Mouse (Mus musculus) embryo, embryonic 11 days (tissue): ENCODE data around the gene Sept3.

Experiments
- DNase-seq: peaks from one replicate; pipeline ENCODE4 v3.0.0-alpha.2; 2015

The Sept3 gene

DNA sequence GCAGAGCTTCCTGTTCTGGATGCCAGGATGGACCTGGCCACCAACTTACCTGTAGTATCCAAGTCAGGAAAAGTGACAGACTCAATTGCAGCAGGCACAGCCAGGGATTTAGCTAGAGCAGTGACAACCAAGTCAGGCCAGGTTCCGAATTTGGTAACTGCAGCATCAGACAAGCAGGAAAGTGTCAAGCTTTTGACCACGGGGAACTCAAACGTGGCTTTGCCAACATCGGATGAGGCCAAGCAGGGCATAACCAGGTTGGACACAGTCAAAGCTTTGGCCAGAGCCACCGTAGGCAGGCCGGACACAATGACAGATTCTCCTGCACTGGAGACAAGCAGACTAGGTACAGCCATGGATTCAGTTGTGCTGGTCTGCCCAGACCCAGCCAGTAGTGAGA is 2.4 kb upstream of the Sept3 start:
- DNase-seq: no peak

DNA sequence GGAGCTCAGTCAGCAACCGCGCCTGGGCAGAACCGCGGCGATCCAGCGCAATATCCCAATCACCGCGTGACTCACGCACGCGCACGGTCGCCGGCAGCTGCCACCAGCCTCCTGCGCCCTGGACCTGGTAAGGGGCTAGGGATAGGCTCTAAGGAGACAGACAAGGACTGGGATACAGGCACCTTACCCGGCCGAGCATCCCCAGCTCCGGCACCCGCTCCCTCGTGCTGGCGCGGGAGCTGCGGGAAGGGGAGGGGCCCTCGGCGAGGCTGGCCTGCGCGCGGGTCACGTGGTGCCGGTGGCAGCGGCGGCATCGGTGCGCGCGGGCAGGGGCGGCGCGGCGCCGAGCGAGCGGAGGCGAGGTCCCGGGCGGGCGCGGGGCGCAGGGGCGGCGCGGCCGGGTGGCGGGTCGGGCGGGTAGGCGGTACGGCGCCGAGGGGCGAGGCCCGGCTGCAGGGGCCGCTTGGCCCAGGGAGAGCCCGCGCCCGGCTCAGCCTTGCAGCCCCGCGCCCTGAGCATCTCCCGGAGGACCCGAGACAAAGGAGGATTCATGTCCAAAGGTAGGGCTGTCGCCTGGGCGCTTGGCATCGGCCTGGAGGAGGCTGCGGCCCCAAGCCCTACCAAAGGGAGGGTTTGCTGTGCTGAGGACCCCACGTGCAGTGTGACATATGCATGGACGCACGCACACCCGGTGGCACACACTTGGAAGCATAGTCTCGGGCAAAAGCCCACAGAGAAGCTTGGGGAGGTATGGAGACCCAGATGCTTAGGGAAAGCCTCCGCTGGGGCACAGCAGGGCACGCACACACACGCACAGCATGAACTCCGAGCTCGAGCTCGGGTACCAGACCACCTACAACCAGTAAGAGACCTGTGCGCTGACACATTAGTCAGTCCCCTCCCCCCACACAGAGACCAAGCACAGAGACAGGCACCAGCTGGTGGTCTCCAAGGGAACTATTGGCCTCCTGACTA is 521 bp downstream of the Sept3 start:
- DNase-seq: peak; percentile 88

DNA sequence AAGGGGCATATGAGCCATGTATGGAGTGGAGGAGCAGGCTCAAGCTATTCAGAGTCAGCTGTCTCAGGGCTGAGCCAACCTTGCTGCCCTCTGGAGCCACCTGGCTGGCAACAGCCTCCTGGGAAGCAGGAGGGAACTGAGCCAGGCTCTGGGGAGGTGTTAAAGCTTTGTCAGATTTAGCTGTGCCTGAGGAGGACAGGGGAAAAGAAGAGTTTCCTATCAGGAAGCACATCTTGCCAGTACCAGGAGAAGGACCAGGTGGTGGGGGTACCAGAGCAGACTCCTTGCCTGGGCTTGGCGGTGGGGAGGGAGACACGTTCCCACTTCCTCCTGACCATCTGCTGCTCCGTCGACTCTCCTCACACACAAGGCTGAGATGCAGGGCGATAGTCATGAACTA is 2.9 kb downstream of the Sept3 start:
- no peak for DNase-seq

DNA sequence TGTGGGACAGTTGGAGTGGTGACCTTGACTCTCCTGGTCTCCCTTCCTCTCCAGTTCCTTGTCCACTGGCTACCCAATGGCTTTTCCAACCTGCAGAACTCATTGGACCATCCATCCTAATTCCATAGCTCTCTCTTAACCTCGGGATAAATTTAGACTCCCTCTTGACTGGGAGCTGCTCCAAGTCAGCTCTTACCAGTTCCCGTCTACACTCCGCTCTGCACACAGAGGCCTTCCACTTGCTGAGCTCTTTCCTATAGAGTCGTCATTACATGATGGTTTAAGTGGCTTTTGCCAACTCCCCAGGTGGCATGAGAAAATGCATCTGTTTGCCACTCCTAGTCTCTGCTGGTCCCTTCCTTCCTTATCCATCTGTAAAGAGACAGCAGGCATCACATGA is 5.9 kb downstream of the Sept3 start:
- DNase-seq: no peak

DNA sequence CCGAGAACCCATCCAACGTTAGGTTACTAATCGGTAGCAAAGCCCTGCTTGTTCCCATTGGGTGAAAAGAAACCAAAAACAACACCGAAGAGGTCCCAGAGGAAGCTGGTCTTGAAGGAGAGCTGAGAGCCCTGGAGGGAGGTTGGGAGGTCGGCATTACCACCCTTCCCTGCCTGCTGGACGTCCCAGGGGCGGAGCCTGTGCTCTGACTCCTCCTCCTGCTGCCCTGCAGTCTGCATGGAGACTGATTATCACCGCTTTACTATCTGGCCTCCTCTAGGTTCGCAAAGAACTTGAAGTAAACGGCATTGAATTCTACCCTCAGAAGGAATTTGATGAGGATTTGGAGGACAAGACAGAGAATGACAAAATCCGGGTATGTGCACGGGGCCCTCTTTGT is 11.5 kb downstream of the Sept3 start:
- DNase-seq: no peak

DNA sequence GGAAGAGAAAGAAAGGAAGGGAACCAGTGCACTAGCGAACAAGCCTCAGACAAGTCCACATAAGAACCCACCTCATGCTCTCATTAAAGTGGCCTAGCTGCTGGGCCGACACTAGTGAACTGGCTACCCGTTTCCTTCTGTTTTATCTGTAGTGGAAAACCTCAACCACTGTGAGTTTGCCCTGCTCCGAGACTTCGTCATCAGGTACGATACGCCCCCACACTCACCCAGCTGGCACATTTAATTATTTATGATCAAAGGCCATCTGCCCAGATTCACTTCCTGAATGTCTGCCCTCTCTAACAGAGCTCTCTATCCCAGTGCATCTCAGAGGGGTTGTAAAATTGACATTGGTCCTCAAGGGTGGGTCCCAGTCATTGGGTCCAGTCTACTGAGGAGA is 15.6 kb downstream of the Sept3 start:
- DNase-seq: no peak

DNA sequence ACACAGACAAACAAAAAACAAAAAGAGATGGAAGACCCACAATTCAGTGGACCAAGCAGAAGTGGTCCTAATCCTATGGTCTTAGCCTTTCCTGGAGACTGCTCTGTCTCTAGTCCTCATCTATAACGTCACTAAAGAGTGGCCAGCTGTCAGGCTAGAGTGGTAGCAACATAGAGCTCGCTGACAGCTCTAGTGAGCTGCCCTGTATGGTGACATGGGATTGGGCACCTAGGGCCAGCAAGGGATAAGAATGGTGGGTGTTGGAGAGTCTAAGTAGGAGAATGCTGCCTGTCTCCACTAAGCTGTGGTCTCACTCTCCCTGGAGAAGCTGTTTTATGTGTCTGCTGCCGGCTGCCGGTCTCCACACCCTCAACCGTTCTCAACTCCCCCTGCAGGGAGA is 18.2 kb downstream of the Sept3 start:
- no peak for DNase-seq

DNA sequence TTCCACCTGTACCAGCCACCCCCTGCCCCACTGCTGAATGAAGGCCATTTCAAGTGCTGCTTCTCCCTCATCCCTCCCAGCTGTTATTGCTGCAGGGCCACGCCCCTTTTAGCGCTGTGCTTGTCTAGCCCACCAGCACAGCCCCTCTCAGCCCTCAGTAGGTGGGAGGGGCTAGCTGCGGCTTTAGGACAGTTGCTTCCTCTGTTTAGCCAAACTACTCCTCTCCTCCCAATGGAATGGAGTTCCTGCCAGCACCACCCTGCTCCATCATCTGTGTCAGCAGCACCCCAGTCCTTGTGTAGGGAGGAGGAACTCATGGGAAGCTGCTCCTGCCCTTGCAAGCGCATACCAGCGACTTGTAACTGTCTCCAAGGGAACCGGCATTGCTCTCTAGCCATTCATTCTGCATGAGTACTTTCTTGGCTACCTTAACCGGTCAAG is 18.6 kb downstream of the Sept3 start:
- DNase-seq: peak; percentile 85

DNA sequence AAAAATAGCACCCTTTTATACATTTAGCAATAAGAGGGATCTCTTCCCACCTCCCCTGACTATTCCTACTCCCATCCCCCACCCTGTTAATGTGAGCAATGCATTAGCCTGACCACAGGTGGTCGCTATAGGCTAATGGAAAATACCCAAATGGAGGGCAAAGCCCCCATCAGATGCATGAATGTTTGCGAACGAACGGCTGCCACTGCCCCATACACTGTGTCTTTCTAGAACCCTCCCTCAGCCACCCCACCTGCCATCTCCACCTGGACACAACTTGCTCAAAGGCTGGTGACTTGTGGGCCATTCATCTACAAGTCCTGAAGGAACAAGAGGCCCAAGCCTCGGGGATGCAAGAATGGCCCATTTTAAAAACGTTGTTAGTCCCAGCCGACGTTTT is 19.4 kb downstream of the Sept3 start:
- peak; percentile 71 for DNase-seq

DNA sequence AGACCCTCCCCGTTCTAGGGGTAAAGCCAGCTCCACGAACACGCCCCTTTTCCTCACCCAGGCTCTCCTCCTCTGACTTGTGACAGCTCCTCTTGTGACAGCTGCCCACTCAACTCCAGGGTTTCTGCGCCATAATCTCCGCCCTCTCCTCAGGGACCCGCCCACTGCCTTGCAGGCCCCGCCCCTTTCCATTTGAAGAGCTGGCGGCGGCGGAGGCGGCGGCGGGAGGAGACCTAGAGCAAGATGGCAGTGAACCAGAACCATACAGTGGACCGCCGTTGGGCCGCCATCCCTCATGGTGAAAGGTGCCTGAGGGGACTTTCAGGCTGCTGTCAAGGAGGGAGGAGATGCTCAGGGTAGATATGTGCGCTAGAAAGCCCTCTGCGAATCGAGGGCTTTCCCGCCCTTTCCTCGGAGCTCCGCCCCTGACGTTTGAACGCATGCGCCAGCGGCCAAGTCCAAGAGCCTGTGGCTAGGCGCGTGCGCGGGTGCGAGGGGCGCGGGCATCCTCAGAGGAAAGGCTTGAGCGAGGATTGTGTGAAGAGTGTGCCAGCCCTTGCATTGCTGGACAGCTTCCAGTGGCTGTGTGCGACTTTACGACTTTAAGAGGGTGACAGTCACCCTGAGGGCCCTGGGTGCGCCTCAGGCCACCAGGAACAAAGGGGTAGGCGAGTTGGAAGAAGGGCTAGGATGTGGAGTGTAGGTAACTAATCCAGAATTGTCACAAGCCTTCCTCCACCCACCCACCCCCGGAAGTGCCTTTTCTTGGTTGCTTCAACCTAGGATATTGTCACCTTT is 24.3 kb downstream of the Sept3 start, which contains the start of gene Wbp2nl:
TSS of gene Wbp2nl (plus strand) at position 191 of the 798 bp plus-strand sequence.
- no peak for DNase-seq

DNA sequence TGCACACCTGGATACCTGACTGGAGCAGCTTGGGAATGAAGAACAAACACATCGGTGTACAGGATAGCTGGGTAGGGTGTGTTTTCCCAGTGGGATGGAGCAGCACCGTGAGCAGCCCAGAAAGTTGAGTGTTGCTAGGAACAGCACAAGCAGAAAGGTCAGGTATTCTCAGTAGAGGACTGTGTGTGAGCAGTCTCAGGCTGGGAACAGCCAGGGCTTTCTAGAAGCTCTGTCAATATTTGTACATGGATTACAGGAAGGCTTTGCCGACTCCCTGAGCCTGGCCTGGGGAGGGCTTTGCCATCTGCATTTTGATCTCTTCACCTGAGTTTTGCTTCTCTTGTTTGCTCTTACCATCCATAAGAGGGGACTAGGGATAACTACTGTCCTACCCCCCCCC is 32.4 kb downstream of the Sept3 start:
- DNase-seq: no peak

DNA sequence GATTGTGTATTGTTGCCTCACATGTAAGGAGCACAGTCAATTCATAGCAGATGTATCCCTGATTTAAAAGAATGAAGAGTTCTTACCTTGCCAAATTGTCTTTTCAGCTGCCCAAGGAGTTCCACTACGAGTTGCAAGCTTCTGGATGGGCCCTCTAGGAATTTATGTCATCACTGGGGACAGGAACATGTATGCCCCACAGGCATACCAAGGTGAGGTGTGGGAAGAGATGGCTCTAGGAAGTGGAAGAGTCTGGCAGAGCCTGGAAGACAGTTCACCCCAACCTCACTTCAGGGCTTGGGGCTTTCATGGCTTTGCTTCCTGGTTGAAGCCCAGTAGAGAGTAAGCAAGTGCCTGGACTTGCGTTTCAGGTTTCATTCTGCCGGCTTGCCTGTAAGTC is 33.7 kb downstream of the Sept3 start:
- DNase-seq: no peak

DNA sequence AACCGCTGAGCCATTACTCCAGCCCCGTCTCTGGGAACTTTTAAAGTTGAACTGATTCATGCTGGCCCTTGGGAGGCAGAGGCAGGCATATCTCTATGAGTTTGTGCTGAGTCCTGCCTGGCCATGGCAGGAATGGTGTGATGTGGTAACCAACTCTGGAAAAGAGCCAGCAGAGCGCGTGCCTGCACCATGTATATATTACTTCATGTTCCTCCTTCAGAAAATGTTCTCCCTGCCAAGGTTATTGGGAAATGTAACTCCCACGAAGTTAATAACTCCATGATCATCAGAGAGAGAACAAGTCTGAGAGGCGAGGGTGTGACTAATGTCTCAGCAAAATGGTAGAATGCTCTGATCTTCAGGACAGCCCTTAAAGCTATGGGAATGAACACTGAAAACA is 43.1 kb downstream of the Sept3 start:
- no peak for DNase-seq

DNA sequence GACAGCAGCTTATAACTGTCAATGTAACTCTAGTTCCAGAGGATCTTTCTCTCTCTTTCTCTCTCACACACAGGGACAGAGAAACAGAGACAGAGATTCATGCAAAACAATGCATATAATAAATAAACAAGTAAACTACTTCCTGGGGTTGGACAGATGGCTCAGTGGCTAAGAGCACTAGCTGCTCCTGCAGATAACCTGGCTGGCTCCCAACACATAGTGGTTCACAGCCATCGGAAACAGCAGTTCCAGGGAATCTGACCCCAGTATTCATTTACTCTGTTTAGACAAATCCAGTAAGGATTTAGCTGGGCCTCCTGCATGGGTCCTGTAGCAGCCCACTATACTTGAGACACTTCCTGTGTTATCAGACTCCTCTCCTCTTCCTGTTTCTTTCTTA is 44.9 kb downstream of the Sept3 start:
- DNase-seq: no peak

DNA sequence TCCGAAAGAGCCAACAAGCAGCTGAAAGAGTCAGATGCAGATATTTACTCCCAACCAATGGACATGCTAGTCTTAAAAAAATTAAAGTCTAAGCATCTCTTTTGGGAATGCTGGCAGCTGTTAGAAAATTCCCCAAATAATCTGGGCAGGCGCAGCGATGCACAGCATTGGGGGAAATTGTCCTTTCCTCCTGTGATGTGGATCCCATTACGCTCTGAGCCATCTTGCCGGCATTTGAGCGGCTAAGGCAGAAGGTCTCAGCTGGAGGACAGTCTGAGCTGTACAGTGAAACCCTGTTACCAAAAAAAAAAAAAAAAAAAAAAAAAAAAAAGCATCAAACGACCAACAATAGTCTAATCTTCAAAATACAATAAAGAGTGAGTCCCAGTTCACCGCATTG is 47.5 kb downstream of the Sept3 start:
- no peak for DNase-seq

DNA sequence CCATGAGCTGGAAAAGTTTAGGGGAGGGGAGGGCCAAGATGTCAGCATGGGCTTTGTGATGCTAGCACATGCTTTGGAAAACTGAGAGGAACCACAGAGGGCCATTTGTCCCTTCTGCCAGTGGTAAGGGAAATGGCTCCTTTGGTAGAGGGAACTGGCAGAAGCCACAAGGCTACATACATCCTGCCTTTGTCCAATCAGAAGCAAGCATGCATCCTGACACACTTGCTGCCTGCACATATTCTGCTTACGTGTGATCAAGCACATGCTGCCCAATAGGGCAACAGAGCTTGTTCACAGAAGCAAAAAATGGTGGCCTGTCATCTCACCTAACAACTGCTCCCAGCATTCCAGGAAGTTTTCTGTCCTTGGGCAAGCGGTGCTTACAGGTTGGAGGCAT is 50.7 kb downstream of the Sept3 start:
- DNase-seq: no peak

DNA sequence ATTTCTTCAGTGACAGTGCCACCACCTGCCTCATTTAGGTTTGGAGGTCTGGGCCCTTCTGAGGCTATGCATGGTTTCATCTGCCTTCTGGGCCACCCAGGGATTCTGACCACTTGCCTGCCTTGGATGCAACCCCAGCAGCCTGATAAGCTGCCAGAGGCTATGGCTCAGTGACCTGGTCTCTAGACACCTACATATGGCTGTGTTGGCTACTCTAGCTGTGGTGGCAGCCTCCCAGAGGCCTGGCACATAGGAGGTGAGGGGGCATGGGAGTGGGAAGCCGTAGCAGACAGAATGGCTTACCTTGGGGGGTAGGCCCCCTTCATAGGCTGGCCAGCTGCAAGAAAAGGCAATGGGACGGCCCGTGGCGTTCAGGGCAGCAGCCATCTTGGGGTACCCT is 60.5 kb downstream of the Sept3 start:
- no peak for DNase-seq

DNA sequence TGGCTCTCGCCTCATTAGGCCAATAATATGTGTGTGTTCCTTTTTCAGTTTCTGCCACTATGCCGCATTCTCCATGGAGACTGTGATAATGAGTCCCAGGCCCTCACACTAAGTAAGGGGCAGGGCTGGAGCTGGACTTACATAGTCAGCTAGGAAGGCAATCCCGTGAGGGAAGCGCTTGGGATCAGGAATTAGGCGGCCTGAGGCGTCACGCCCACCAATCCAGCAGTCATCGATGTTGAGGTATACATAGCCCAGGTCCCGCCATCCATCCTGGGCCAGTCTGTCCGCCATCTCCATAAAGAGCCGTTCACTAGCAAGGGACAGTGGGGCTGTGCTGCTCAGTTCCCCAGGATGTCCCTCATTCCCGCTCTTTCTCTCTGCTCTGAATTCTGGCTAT is 61.9 kb downstream of the Sept3 start:
- no peak for DNase-seq

DNA sequence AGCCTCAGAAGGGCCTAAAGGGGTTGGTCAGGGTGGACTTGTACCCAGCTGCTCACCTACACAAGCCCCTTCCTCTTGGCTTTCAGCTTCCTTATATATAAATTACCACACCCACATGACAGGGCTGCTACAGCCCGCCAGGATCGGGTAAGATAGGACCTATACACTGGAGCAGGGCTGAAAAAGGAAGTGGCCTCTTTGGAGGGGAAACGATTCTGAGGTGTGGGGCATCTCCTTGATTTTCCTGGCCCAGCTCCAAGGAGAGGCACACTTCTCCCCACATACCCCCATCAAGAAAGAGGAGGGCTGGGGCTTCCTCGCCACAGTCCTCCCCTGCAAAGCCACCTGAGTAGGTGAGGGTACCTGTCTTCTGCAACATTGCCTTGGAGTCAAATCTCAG is 63.2 kb downstream of the Sept3 start:
- DNase-seq: no peak

DNA sequence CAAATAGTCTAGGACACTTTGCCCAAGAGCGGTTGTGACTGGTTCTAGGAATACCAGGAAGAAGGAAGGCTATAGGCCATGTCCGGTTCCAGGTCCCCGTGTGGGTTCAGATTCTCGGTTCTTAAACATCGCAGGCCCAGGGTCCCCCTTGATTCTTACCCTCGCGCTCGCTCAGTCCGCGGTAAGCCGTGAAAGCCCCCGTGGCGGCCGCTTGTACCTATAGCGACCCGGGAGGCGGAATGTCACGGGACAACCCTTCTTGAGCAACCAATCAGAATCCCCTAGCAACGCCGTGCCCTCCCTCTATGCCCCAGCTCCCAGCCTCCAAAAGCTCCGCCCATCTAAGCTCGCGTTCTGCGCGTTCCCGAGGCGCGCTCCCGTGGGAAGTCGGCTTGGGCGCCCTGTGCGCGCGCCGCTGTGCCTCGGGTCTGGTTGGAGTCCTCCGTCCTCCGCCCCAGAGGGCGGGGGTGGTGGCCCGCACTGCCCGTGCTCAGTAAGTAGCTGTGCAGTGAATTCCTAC is 64.0 kb downstream of the Sept3 start, which contains the start of the genes Naga, Pheta2 and Smdt1:
TSS of gene Naga (minus strand) at position 333 of the 520 bp plus-strand sequence.
TSS of gene Pheta2 (plus strand) at position 350 of the 520 bp plus-strand sequence.
TSS of gene Smdt1 (plus strand) at position 367 of the 520 bp plus-strand sequence.
- DNase-seq: peak; percentile 98

DNA sequence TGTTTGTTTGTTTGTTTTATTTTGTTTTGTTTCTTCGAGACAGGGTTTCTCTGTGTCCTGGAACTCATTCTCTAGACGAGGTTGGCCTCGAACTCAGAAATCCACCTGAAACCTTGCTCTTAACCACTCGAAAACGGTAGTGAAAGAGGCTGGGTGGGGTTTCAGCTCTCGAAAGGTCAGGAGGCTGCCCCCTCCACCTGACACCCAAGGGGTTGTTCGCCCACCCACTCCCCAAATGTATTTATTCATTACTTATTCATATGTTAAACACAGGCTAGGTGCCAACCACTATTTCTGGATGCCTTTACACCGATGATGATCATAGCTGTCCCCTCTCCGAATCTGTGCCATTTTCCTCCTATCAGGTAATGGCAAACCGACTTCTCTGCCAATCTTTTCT is 64.5 kb downstream of the Sept3 start:
- no peak for DNase-seq

DNA sequence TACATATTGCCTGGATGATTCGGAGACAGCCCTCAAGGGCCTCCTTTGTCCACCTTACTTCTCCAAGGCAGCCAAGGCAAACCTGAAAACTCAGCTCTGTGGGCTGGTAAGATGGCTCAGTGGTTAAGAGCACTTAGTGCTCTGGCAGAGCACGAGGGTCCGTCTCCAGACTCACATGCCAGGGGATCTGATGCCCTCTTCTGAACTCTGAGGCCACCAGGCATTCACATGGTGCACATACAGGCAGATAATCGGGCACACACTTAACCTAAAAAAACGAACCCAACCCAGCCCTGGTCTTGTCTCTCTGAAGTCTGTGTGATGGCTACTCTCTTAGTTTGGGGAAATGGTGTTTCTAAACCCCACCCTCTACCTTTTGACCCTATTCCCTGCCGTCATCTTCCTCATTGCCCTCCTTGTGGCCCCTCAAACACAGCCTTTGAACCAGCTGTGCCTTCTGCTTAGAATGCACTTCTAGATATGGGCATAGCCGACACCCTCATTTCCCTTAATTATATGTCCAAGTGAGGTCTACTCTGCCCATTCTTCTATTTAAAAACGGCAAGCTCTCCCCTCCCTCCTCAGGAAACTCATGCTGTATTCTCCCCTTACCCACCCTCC is 65.1 kb downstream of the Sept3 start:
- no peak for DNase-seq
